Mouse (Mus musculus): Measurements from ENCODE around the gene Slc25a53. TPM values are rescaled to one million over a fixed set of nuclear protein-coding genes. Genes with fewer than 3 reads are reported as not detected.
A peak's percentile ranks its signal among the peaks of the same experiment; 100 is the strongest.
"Not testable (repeated sequence)": the region's sequence is repeated elsewhere in the genome, so short reads cannot be mapped to it uniquely, and the experiment has no call there.

Gene Slc25a53
- polyA plus RNA-seq, 1 experiment from 2014 or later: 5.2 TPM

DNA sequence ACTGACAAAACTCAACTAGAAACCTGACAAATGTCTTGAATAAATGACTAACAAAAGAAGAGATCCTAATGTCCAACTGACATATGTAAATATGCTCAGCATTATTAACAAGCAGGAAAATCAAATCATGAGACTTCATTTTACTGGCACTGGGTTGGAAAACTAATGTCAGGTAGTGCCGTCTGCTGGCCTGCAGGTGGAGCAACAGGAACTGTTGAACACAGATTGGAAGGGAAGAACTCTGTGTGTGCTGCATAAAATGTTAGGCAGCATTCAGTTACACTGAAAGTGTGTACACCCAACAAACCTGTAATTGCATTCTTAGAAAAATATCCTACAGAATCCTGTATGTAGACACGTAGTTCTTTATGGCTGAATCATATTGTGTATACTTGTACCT, 78.4 kb downstream of the Slc25a53 start:
- WGBS: 22% methylated on average over 2 of the region's 2 CpGs
- no peak overlapping the region for H3K4me2 ChIP-seq (ENCODE audit: low read length)
- no peaks in the 10 kb centered on the region for H3K36me3 ChIP-seq (ENCODE audit: control insufficient read depth, insufficient read depth, low read length)
- no peak for ATAC-seq (ENCODE audit: insufficient number of reproducible peaks, insufficient read depth, low FRiP score, low read depth)
- no peaks in the 10 kb centered on the region for H3K9me3 ChIP-seq (ENCODE audit: control insufficient read depth, low read length)
- no peaks in the 10 kb centered on the region for H3K4me1 ChIP-seq (ENCODE audit: control insufficient read depth in 2 of 2, insufficient read depth in 2 of 2, low read length in 2 of 2)
- H3K4me3 ChIP-seq (ENCODE audit: control insufficient read depth in 1 of 2, insufficient read depth in 1 of 2, low read depth in 1 of 2, low read length in 2 of 2): no peak overlapping the region
- H3K27me3 ChIP-seq (ENCODE audit: control insufficient read depth, insufficient read depth, low read length): no peaks in the 10 kb centered on the region
- no peak overlapping the region for H3K9ac ChIP-seq (ENCODE audit: low read length)
- H3K27ac ChIP-seq (replicated peaks in 1 of 2; ENCODE audit: control insufficient read depth in 1 of 2, insufficient read depth in 1 of 2, low read depth in 2 of 2, low read length in 2 of 2): no peak overlapping the region

DNA sequence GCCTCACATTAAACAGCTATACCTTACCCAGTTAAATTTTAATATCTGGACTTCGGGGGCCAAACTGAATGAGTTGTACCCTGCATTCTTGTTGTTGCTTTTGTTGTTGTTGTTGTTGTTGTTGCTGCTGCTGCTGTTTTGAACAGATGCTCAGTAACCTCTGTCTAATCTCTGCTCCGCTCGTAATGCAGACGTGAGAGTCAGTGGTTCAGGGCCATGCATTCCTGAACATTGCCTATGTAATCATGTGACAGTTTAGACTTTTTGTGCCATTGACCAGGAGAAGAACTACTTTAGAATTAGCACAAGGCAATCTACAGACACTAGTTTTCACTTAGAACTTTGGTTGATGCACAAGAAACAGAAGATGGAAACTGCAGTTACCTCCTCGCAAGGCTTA, 79.8 kb downstream of the Slc25a53 start:
- ATAC-seq (ENCODE audit: insufficient number of reproducible peaks, insufficient read depth, low FRiP score, low read depth): not testable (repeated sequence)

GRCm38 (mm10) chrX:136957583-136958279, 80.4 kb downstream of the Slc25a53 start:
- H3K27me3 ChIP-seq (ENCODE audit: control insufficient read depth, insufficient read depth, low read length); H3K4me1 ChIP-seq (ENCODE audit: control insufficient read depth in 2 of 2, insufficient read depth in 2 of 2, low read length in 2 of 2); H3K9me3 ChIP-seq (ENCODE audit: control insufficient read depth, low read length); H3K36me3 ChIP-seq (ENCODE audit: control insufficient read depth, insufficient read depth, low read length); H3K9ac ChIP-seq (ENCODE audit: low read length); H3K27ac ChIP-seq (replicated peaks in 1 of 2; ENCODE audit: control insufficient read depth in 1 of 2, insufficient read depth in 1 of 2, low read depth in 2 of 2, low read length in 2 of 2): not testable (repeated sequence)
- 0 out of 2 replicates have a peak, but pooled peaks have one; percentile 31 for ATAC-seq (ENCODE audit: insufficient number of reproducible peaks, insufficient read depth, low FRiP score, low read depth)
- 25% methylated on average over 13 of the region's 13 CpGs for WGBS
- Histone ChIP-seq H3K4me2 (ENCODE audit: low read length) (peak overlapping the region; percentile 52), H3K4me3 (ENCODE audit: control insufficient read depth in 1 of 2, insufficient read depth in 1 of 2, low read depth in 1 of 2, low read length in 2 of 2) (peak overlapping the region; percentile 21 to 38; a peak in 3 of 4 replicates)

More for the DNA sequence above, 79.8 kb downstream of the Slc25a53 start:
- not testable (repeated sequence) for H3K4me1 ChIP-seq (ENCODE audit: control insufficient read depth in 2 of 2, insufficient read depth in 2 of 2, low read length in 2 of 2); H3K27me3 ChIP-seq (ENCODE audit: control insufficient read depth, insufficient read depth, low read length); H3K9ac ChIP-seq (ENCODE audit: low read length); H3K27ac ChIP-seq (replicated peaks in 1 of 2; ENCODE audit: control insufficient read depth in 1 of 2, insufficient read depth in 1 of 2, low read depth in 2 of 2, low read length in 2 of 2); H3K9me3 ChIP-seq (ENCODE audit: control insufficient read depth, low read length); H3K36me3 ChIP-seq (ENCODE audit: control insufficient read depth, insufficient read depth, low read length)
- 57% methylated on average over 5 of the region's 5 CpGs for WGBS
- Histone ChIP-seq H3K4me3 (ENCODE audit: control insufficient read depth in 1 of 2, insufficient read depth in 1 of 2, low read depth in 1 of 2, low read length in 2 of 2) (peak overlapping the region; percentile 12 to 21; a peak in 2 of 4 replicates), H3K4me2 (ENCODE audit: low read length) (peak overlapping the region; percentile 52)

DNA sequence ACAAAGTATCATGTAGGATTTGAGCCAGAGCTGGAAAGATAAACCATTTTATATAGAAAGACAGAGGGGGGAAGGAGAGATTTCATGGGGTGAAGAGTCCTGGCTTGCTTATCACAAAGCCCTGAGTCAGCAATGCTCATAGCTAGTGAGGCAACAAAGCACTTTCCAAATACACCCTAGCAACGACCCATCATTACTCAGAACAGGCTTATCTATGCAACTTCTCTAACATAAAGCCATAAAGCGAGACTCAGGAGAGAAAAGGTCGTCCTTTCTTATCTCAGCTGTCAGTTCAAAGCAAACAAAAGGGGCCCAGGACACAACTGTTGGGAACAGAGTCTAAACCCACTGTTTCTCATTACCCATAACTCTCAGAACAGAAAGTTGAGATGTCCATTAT, 100.1 kb downstream of the Slc25a53 start:
- no peak overlapping the region for H3K4me2 ChIP-seq (ENCODE audit: low read length)
- H3K4me1 ChIP-seq (ENCODE audit: control insufficient read depth in 2 of 2, insufficient read depth in 2 of 2, low read length in 2 of 2): no peaks in the 10 kb centered on the region
- 13% methylated on average over 3 of the region's 3 CpGs for whole genome bisulfite sequencing
- no peaks in the 10 kb centered on the region for H3K36me3 ChIP-seq (ENCODE audit: control insufficient read depth, insufficient read depth, low read length)
- no peaks in the 10 kb centered on the region for H3K27me3 ChIP-seq (ENCODE audit: control insufficient read depth, insufficient read depth, low read length)
- H3K27ac ChIP-seq (replicated peaks in 1 of 2; ENCODE audit: control insufficient read depth in 1 of 2, insufficient read depth in 1 of 2, low read depth in 2 of 2, low read length in 2 of 2): no peak overlapping the region
- no peak for ATAC-seq (ENCODE audit: insufficient number of reproducible peaks, insufficient read depth, low FRiP score, low read depth)
- no peak overlapping the region for H3K4me3 ChIP-seq (ENCODE audit: control insufficient read depth in 1 of 2, insufficient read depth in 1 of 2, low read depth in 1 of 2, low read length in 2 of 2)
- H3K9me3 ChIP-seq (ENCODE audit: control insufficient read depth, low read length): no peaks in the 10 kb centered on the region
- H3K9ac ChIP-seq (ENCODE audit: low read length): no peak overlapping the region

Other genes with a start within 250 kb of the Slc25a53 start
- 3.6 and 3.8 TPM in 2 replicates for gene Plp1, start 215.6 kb downstream of the Slc25a53 start, polyA plus RNA-seq (2014; fragmentation: Nextera tagmentation; extraction: Ambion mirVana)
- gene Rab9b, start 169.5 kb downstream of the Slc25a53 start, polyA plus RNA-seq (2014; fragmentation: Nextera tagmentation; extraction: Ambion mirVana): 0.27 and 0.57 TPM in 2 replicates
- not detected in 2 replicates for gene H2bfm, start 111.0 kb downstream of the Slc25a53 start, polyA plus RNA-seq (2014; fragmentation: Nextera tagmentation; extraction: Ambion mirVana)
- 15.0 and 21.0 TPM in 2 replicates for gene Tmsb15b2, start 62.8 kb downstream of the Slc25a53 start, polyA plus RNA-seq (2014; fragmentation: Nextera tagmentation; extraction: Ambion mirVana)
- 0.71 and 2.2 TPM in 2 replicates for gene Tmsb15l, start 61.4 kb downstream of the Slc25a53 start, polyA plus RNA-seq (2014; fragmentation: Nextera tagmentation; extraction: Ambion mirVana)
- gene Tmsb15b1, start 61.4 kb downstream of the Slc25a53 start, polyA plus RNA-seq (2014; fragmentation: Nextera tagmentation; extraction: Ambion mirVana): 13.7 and 16.2 TPM in 2 replicates
- 1.5 and 1.8 TPM in 2 replicates for gene Zcchc18, start 45.1 kb downstream of the Slc25a53 start, polyA plus RNA-seq (2014; fragmentation: Nextera tagmentation; extraction: Ambion mirVana)
- 5.7 and 6.0 TPM in 2 replicates for gene Fam199x, start 11.3 kb upstream of the Slc25a53 start, polyA plus RNA-seq (2014; fragmentation: Nextera tagmentation; extraction: Ambion mirVana)
- not detected in 2 replicates for gene Esx1, start 83.8 kb upstream of the Slc25a53 start, polyA plus RNA-seq (2014; fragmentation: Nextera tagmentation; extraction: Ambion mirVana)